Mouse (Mus musculus): ENCODE measurements around the gene Cd84. TPM values are rescaled to one million over a fixed set of nuclear protein-coding genes. Genes with fewer than 3 reads are reported as not detected.
"Not testable (repeated sequence)": the region's sequence is repeated elsewhere in the genome, so short reads cannot be mapped to it uniquely, and the experiment has no call there.

The Cd84 gene
- 1 to 10 TPM; 1.8 to 2.0 TPM for total RNA-seq (2021)
- long read RNA-seq, result 0 reads

DNA sequence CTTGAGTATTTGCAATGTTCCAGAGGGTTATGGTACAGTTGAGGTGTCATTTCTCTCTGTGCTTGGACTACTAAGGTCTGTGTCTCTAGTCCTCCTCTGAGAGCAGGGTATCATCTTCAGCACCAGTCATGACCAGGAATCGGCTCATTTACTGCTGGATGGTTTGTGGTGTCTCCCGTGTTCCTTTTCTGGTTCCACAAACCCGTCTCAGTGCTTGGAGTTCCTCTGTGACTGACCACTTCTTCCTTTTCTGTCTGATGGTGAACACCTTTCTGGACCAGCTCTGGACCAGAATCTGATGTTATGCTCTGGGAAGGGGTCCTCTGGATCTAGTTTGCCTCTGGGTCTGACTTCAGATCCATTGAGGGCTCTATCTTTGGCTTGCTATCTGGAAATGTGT lies at the start of gene Cd84:
Cd84 (plus strand) TSS at position 210 of the 400 bp plus-strand sequence.
- DNase-seq (ENCODE audit: low spot score in 2 of 2), result no peak

DNA sequence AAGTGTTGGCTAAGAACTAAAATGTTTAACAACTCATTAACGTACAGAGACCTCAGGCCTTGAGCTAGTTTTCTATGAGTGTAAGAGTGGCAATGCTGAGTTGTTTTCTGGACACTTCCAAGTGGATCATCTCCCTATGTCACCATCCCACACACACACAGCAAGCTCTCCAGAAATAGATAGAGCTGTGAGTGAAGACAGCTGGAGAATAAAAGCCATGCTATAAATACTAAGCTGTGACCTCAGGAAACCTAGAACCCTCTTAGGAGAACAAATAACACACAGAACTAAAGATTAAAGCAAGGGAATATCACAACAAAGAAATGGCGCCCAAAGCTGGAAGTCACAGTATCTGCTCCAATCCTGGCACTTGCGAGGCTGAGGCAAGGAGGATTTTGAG lies 48.0 kb upstream of the Cd84 start:
- no peak for DNase-seq (ENCODE audit: low spot score in 2 of 2)

DNA sequence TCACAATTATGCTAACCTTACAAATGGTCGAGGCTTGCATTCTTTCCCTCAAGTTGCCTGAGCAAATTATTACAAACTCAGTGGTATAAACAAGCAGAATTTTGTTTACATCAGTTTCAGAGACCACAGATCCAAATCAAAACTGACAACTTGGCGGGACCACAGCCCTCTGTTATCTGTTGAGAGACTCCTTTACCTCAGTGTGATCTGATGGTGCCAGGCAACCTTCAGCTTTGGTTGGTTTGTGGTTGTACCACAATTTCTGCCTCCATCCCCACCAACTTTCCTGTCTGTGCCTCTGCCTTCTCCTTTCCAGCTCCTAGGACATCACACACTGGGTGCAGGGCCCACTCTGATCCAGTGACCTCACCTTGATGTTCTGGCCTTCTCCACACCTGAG lies 43.3 kb upstream of the Cd84 start:
- DNase-seq (ENCODE audit: low spot score in 2 of 2), result no peak

DNA sequence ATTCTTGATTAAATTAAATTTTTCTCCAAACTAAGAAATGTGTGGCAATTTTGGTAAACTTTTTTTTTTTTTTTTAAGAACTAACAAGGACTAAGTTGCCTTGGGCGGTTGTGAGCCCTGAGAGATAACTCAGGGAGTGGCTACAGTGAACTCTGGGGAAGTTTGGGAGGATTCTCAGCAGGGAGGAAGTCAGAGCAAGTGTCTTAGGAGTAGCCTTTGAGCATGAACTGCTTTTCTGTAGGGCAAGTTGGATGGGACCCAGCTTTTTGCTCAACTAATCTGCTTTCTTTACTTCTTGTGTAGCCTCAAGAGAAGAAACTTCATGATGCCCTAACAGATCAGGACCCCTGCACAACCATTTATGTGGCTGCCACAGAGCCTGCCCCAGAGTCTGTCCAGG lies 41.7 kb upstream of the Cd84 start:
- DNase-seq (ENCODE audit: low spot score in 2 of 2), result no peak

DNA sequence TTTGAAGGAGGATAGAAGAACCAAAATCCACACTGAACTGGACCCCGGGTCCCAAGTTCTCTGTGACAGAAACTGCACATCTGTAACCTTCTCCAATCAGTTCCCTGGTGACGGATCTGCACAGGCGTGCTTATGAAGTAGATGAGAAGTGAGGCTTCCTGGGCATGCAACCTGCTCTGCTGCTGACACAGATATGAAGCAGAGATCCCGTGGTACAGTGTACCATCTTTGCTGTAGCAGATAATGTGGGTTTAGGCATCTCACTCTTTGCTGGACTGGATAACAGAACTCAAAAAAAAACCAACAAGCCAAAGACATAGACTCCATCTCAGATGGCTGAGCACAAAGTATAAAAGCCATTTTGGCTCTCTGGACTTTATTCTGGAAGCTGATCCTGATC lies 39.8 kb upstream of the Cd84 start:
- no peak for DNase-seq (ENCODE audit: low spot score in 2 of 2)

DNA sequence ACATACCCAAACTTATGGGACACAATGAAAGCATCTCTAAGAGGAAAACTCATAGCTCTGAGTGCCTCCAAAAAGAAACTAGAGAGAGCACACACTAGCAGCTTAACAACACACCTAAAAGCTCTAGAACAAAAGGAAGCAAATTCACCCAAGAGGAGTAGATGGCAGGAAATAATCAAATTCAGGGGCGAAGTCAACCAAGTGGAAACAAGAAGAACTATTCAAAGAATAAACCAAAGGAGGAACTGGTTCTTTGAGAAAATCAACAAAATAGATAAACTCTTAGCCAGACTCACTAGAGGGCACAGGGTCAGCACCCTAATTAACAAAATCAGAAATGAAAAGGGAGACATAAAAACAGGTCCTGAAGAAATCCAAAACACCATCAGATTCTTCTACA lies 28.4 kb upstream of the Cd84 start:
- DNase-seq (ENCODE audit: low spot score in 2 of 2), result not testable (repeated sequence)

DNA sequence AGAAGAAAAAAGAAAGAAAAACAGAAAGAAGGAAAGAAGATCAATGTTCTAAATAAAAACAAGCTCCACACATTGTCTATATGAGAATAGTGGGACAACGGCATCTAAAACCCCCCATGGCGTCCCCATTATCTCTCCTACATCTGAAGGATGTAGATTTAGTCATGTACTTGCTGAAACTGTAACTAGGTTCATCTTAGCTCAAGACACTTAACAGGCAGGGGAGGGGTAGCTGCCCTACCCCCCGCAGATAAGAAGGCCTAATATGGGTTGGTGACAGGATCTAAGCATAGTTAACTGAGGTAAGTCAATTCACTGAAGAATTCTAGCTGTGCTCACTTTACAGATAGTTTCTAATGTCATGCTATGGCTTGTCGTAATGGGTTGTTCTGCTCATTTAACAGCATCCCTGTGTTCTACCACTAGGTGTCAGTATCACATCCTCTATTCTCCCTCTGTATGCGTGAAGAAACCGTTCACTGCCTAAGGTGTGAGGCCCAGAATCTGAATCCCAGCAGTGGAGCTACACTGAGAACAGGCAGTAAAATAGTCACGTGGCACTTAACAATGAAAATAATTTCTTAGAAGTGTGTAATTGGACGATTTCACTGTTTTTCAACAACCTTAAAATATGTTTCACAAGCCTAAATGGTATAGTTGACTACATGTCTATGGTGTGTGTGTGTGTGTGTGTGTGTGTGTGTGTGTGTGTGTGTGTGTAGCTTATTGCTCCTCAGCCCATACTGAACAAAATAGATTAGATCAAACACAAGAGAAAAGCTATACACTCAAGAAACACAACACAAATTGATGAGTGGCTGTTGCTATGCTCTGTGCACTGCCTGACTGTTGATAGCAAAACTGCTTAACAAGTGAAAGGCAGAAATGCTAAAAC lies 23.7 kb upstream of the Cd84 start:
- DNase-seq (ENCODE audit: low spot score in 2 of 2), result peak; percentile 13 to 34

DNA sequence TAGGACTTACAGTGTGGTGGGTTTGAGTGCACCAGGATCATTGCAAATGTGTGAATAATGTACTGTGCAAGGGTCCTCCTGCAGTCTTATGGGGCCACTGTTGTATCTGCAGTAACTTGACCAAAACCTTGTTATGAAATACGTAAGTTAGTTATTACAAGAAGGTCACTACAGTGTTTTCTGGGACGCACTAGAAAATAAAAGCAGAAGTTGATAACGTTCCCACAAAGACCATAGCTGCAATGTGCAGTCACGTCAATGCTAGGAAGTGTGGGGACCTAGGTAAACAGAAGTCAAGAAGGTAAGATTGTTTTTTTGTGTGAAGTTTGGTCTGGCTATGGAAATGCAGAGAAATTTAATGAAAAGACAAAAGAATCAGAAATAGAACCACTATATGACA lies 22.5 kb upstream of the Cd84 start:
- no peak for DNase-seq (ENCODE audit: low spot score in 2 of 2)

DNA sequence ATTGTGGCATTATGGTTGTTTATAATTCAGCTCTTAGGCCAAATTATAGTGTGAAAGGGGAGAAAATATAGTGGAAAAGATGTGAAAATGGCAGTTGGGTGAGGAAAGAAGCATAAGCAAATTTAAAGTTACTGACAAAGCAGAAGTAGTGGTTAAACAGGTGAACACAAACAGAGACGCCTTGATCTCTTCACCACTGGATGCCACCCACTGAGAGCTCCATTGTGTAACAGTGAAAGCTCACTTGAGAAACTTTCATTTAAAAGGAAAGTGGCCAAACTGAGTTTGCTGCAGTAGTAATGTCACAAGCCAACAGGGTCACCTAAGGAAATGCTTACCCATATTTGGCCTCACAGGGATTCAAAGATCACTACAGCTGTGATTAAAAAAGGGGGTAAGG lies 18.2 kb upstream of the Cd84 start:
- no peak for DNase-seq (ENCODE audit: low spot score in 2 of 2)

DNA sequence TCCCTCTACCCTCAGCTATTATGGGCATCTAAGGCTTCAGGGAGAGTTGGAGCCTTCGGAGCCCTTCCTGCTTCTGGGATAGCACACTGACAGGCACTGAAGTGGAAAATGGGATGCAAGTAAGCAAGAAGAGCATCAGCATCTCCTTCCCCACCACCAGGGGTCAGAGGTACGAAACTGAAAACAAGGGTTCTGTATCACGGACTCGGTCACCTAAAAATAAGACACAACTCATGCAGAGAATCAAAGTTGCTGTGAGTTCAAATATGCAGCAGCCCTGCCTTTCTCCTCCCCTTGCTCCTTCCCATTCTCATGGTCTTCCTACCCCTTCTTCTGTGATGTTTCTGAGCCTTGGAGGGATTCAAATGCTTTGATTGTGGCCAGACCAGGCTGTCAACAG lies 14.0 kb upstream of the Cd84 start:
- no peak for DNase-seq (ENCODE audit: low spot score in 2 of 2)

DNA sequence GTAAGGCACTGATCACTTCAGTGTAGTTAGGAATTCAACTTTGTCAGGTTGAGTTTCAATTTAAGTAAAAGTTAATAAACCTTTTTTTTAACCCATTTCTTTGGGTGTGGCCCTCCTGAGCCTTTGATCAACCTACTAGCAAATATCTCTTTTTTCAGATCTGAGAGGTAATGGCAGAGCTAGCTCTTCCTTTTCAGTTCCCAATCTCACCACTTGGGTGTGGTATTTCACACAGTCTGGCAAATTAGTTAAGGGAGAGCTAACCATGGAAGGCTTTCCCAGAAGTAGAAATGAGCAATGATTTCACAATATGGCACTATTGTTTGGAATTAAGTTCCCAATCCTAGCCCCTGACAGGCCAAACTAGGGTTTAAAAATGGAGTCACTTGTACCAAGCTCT lies 13.3 kb upstream of the Cd84 start:
- DNase-seq (ENCODE audit: low spot score in 2 of 2), result peak; percentile 32 to 34

DNA sequence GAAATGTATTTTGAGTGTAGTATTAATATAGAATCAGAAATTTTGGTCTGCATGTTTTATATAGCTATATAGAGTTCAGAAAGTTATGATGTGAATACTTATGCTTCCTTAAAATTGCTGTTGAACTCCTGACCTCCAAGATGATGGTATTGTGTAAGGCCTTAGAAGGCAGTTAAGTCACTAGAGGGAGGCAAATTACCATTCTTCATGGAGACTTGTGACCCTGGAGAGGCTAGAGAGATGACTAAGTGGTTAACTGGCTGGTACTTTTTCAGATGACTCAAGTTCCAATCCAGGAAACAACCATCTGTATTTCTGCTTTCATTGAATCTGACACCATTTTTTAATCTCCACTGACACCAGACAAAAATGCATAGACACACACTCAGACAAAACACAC lies 11.8 kb upstream of the Cd84 start:
- no peak for DNase-seq (ENCODE audit: low spot score in 2 of 2)

DNA sequence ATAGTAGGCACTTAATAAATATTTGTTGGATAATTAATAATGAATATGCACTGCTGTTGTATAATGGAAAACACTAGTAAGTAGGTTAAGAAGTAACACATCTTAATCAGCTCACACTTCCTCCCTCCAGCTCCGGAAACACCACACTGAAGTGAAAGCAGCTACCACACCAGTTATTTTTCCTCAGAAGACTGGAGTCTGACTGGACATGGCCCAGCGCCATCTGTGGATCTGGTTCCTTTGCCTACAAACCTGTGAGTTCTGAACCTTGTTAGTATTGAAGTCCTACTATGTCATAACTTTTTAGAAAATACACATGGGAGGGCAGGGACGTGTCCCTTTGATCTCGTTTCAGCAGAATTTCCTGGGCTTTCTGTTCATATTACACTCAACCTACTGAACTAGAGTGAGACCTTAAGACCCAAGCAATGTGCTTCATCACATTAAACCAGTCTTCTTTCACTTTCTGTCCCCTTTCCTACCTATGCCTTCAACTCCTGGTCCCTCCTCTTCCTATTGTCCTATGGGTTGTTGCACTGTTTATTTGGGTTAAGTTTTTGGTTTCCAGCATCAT lies 1.0 kb downstream of the Cd84 start:
- no peak for DNase-seq (ENCODE audit: low spot score in 2 of 2)

DNA sequence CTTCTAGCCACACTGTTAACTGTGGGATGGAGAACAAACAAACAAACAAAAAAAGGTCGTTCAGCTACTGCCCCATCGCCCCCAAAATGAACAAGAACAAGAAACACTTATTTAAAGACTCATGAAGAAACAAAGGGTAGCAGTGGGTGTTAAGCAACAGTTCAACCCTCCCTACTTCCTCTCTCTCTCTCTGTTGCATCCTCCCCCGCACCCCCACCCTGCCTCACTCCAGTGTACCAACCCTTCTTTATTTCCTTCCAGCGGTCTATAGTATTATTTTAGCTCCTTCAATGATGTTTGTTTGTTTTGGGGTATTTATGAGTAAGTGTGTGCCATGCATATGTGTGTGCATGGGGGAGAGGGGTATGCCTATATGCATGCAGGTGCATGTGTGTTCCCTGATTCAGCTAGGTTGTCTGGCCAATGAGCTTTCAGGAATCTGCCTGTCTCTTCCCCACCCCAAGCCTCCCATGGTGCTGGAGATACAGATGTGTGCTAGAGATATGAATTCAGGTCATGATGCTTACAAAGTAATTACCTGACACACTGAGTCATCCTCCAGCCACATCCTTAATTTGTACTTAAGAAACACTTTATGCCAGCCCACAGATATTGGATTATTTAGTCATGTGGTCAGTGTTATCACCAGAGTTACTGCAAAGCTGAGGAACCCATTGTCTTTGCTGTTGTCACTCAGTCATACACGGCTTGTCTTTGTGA lies 5.7 kb downstream of the Cd84 start:
- DNase-seq (ENCODE audit: low spot score in 2 of 2), result no peak

DNA sequence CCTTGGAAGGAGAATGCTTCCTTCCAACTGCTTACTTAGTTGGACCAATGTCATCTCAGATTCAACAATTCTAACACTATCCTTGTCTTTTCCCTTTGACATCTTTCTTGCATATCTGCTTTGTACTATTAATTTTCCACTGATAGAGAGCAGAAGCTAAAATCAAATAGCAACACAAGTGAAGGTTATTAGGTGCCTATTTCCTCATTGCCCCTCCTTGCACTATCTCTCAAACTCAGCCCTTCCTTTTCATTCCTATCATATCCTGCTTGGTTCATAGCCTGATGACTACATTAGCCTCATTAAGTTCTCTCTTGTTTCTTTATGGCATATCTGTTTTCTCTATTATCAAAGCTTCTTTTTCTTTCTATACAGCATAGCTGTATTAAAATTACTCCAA lies 8.7 kb downstream of the Cd84 start:
- DNase-seq (ENCODE audit: low spot score in 2 of 2), result no peak

DNA sequence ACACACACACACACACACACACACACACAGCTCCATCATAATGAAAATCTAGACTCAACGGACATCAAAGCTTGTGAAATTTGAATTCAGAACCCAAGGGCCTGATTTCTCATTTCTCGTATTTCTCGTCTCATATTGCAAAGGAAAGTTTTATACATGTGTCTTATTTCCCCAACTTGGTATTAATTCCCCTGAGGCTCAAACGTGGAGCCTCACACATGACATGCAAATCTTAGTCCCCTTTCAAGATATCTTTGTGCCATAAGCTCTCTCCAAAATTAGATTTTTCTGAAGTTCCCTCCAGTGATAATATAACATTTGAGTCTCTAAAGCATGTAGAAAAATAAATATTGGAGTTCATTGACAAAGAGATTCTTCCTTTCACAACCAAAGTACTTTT lies 9.3 kb downstream of the Cd84 start:
- DNase-seq (ENCODE audit: low spot score in 2 of 2), result no peak

DNA sequence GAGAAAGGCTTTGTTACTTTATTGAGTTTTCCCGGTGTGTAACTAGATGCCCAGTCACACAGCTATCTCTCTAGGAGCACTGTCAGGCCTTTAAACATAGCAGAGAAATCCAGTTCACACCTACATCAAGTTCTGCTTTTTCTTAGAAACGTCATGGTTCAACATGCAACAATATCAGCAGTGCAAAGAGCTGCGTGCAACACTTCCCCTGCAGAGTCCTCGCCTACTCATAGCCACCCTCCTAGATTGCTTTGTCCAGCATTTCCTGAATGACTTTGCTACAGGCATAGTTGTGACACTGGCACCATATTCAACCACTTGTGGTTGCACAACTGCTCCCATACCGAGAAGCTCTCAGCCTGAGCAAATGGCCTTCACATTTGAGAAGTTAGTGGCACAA lies 10.0 kb downstream of the Cd84 start:
- DNase-seq (ENCODE audit: low spot score in 2 of 2), result no peak

DNA sequence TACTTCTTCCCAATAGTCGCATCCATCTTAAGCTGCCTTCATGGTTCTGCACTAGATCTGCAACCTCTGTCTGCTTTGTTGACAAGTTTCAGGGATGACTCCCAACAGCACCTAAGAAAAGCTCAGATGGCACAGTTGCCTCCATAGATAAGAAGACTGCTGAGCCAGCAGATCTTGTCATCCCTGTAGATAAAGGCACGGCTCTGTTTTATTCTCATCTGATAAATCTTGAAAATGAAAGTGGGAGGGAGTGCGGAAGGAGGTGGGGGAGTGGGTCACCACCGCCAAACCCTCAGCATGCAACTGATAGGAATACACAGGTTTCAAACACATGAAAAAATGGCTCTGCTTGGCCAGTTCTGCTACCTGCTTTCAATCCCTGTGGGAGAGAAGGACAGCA lies 26.0 kb downstream of the Cd84 start:
- no peak for DNase-seq (ENCODE audit: low spot score in 2 of 2)

DNA sequence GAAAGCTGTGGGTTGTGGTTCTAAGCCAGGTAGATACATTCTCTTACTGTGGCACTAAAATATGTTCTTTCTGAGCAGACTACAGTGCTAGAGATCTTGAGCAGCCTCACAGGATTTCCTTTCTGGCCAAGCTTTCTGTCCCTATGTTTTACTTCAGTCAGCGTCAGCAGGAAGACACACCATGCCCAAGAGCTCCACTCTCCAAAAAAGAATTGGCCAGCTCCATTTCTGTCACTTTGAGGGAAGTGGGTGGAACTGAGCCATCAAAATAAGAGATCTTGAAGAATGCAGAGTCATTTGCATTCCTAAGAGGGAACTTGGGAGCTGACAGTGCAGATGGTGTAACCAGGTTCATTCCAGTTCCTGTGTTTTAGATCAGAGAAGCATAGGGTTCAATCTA lies 47.5 kb downstream of the Cd84 start:
- DNase-seq (ENCODE audit: low spot score in 2 of 2), result no peak

DNA sequence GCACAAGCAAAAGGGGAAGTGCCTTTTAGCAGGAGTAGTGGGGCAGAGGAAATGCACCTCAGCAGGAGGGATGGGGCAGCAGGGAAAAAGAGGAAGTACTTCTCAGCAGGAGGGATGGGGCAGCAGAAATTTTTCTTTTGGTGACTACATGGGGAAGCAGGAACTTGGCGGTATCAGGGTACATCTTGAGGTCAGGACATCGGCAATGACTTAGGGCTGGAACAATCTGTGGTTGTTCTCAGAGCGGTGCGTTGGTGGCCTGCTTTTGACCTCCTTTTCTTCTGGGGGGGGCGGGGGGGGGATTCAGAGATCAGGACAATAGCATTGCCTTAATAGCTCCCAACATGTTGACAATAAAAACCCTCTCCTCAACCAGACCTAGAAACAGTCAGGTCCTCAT lies 55.9 kb downstream of the Cd84 start, which contains the start of gene Gm10521:
Gm10521 (plus strand) TSS at position 301 of the 400 bp plus-strand sequence.
- DNase-seq (ENCODE audit: low spot score in 2 of 2), result not testable (repeated sequence)

DNA sequence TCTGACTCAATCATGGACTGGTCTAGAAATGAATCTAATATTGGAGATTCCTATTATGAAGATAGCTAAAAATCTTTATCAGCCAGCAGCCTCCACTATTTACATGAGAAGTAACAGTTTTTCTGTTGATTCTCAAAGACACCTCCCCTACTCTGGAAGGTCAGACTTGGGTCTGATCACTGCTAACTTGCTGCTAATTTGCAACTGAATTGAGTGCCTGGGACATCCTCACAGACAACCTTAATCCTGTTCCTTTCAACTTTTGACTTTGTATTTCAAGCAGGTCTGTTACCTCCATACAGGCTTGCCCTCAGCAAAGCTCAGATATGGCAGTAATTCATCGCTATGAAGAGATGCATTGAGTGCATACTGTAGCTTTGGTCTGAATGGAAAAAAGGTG lies 64.5 kb downstream of the Cd84 start:
- DNase-seq (ENCODE audit: low spot score in 2 of 2), result no peak
